Mouse (Mus musculus) hindbrain, embryonic 10.5 days (tissue): ENCODE data around the gene Cct2. TPM values are rescaled to one million over a fixed set of nuclear protein-coding genes. Genes with fewer than 3 reads are reported as not detected.

ENCODE experiments used
- DNase-seq: peaks from one replicate; pipeline ENCODE4 v3.0.0-alpha.2; 2017; ENCODE audit warnings: low spot score
- H3K27ac ChIP-seq: fragments of 300-500 bp; sonication (generic); 2 replicates; pipeline ENCODE4 v1.5.1; 2016; ENCODE audit warnings: mild to moderate bottlenecking, moderate library complexity
- H3K27me3 ChIP-seq: fragments of 300-500 bp; sonication (generic); 2 replicates; pipeline ENCODE4 v1.6.1; 2016; ENCODE audit warnings: mild to moderate bottlenecking; ENCODE audit not compliant: poor library complexity, insufficient read depth, severe bottlenecking
- H3K36me3 ChIP-seq: fragments of 300-500 bp; sonication (generic); 2 replicates; pipeline ENCODE4 v1.6.1; 2016; ENCODE audit warnings: mild to moderate bottlenecking, moderate library complexity
- H3K4me1 ChIP-seq: fragments of 300-500 bp; sonication (generic); replicated peaks from 2 replicates; pipeline ENCODE4 v1.6.1; 2016; ENCODE audit warnings: mild to moderate bottlenecking
- H3K4me3 ChIP-seq: fragments of 300-500 bp; sonication (generic); 2 replicates; pipeline ENCODE4 v1.5.1; 2016; ENCODE audit warnings: mild to moderate bottlenecking, moderate library complexity
- H3K9me3 ChIP-seq: fragments of 300-500 bp; sonication (generic); 2 replicates; pipeline ENCODE4 v1.6.1; 2016; ENCODE audit warnings: mild to moderate bottlenecking, moderate library complexity
- WGBS: fragments of 180-500 bp; shearing (Covaris S2); methylation state at CpG from one replicate; pipeline ENCODE4 v1.1.7; 2016; 5-methylcytosine and 5-hydroxymethylcytosine counted together
- polyA plus RNA-seq: library from polyadenylated mRNA; unstranded; fragments of >200 nt; fragmentation: Nextera tagmentation; extraction: Ambion mirVana; gene quantifications from 2 replicates; pipeline ENCODE4 v1.2.1, GENCODE M21; 2016

Gene Cct2
- polyA plus RNA-seq, 1 experiment from 2014 or later: 264 TPM

- no peaks in the 10 kb centered on the region for H3K27me3 ChIP-seq
- WGBS: 85% methylated on average over 4 of the region's 4 CpGs
- peaks cover 12% of the 10 kb centered on the region for H3K4me1 ChIP-seq
- H3K27ac ChIP-seq: no peak overlapping the region
- H3K4me3 ChIP-seq: no peak overlapping the region
- DNase-seq: no peak
- H3K36me3 ChIP-seq: peaks cover 38% of the 10 kb centered on the region
- H3K9me3 ChIP-seq: no peaks in the 10 kb centered on the region
Observed at GRCm38 (mm10) chr10:117089628-117090027, 26.0 kb upstream of the Cct2 start.

- Histone ChIP-seq H3K4me1 (no peaks in the 10 kb centered on the region), H3K9me3 (no peaks in the 10 kb centered on the region), H3K27me3 (no peaks in the 10 kb centered on the region), H3K4me3 (no peak overlapping the region), H3K27ac (no peak overlapping the region), H3K36me3 (peaks cover 67% of the 10 kb centered on the region)
- no peak for DNase-seq
- 71% methylated on average over 2 of the region's 2 CpGs for WGBS
Observed at GRCm38 (mm10) chr10:117081914-117082359, 18.3 kb upstream of the Cct2 start.

- H3K36me3 ChIP-seq: peaks cover 71% of the 10 kb centered on the region
- no peaks in the 10 kb centered on the region for H3K9me3 ChIP-seq
- WGBS: 89% methylated on average over 4 of the region's 4 CpGs
- H3K4me3 ChIP-seq: no peak overlapping the region
- H3K27me3 ChIP-seq: no peaks in the 10 kb centered on the region
- H3K27ac ChIP-seq: no peak overlapping the region
- no peak for DNase-seq
- H3K4me1 ChIP-seq: no peaks in the 10 kb centered on the region
Observed at GRCm38 (mm10) chr10:117081326-117081725, 17.7 kb upstream of the Cct2 start.

GRCm38 (mm10) chr10:117078284-117078683 lies 14.7 kb upstream of the Cct2 start:
- peaks cover 83% of the 10 kb centered on the region for H3K36me3 ChIP-seq
- H3K27ac ChIP-seq: no peak overlapping the region
- H3K4me3 ChIP-seq: no peak overlapping the region
- no peaks in the 10 kb centered on the region for H3K9me3 ChIP-seq
- 78% methylated on average over 6 of the region's 6 CpGs for WGBS
- DNase-seq: peak; percentile 43
- H3K27me3 ChIP-seq: no peaks in the 10 kb centered on the region
- no peaks in the 10 kb centered on the region for H3K4me1 ChIP-seq

GRCm38 (mm10) chr10:117073176-117073575 lies 9.6 kb upstream of the Cct2 start:
- 91% methylated on average over 7 of the region's 7 CpGs for WGBS
- no peak for DNase-seq
- Histone ChIP-seq H3K4me1 (no peaks in the 10 kb centered on the region), H3K36me3 (peaks cover 89% of the 10 kb centered on the region), H3K27ac (no peak overlapping the region), H3K9me3 (no peaks in the 10 kb centered on the region), H3K4me3 (no peak overlapping the region), H3K27me3 (no peaks in the 10 kb centered on the region)

- 94% methylated on average over 18 of the region's 18 CpGs for WGBS
- H3K4me1 ChIP-seq: no peaks in the 10 kb centered on the region
- no peak overlapping the region for H3K4me3 ChIP-seq
- DNase-seq: no peak
- H3K9me3 ChIP-seq: no peaks in the 10 kb centered on the region
- no peak overlapping the region for H3K27ac ChIP-seq
- peaks cover 82% of the 10 kb centered on the region for H3K36me3 ChIP-seq
- no peaks in the 10 kb centered on the region for H3K27me3 ChIP-seq
Observed at GRCm38 (mm10) chr10:117072191-117072888, 8.7 kb upstream of the Cct2 start.

- H3K36me3 ChIP-seq: peaks cover 50% of the 10 kb centered on the region
- 93% methylated on average over 3 of the region's 3 CpGs for WGBS
- DNase-seq: no peak
Observed at GRCm38 (mm10) chr10:117069109-117069508, 5.5 kb upstream of the Cct2 start.

GRCm38 (mm10) chr10:117064076-117064475 lies 462 bp upstream of the Cct2 start:
- 9% methylated on average over 7 of the region's 7 CpGs for WGBS
- H3K27ac ChIP-seq: peak overlapping the region; percentile 96
- H3K36me3 ChIP-seq: peaks cover 35% of the 10 kb centered on the region
- H3K9me3 ChIP-seq: no peaks in the 10 kb centered on the region
- no peaks in the 10 kb centered on the region for H3K27me3 ChIP-seq
- peaks cover 9% of the 10 kb centered on the region for H3K4me1 ChIP-seq
- DNase-seq: peak; percentile 31
- peak overlapping the region; percentile 91 for H3K4me3 ChIP-seq

More at GRCm38 (mm10) chr10:117069109-117069508, 5.5 kb upstream of the Cct2 start:
- Histone ChIP-seq H3K27ac (no peak overlapping the region), H3K27me3 (no peaks in the 10 kb centered on the region), H3K4me1 (no peaks in the 10 kb centered on the region), H3K4me3 (no peak overlapping the region), H3K9me3 (no peaks in the 10 kb centered on the region)

GRCm38 (mm10) chr10:117062894-117063253 lies 740 bp downstream of the Cct2 start:
- H3K27ac ChIP-seq: peak overlapping the region; percentile 96
- H3K9me3 ChIP-seq: no peaks in the 10 kb centered on the region
- H3K4me3 ChIP-seq: peak overlapping the region; percentile 91
- H3K4me1 ChIP-seq: peaks cover 14% of the 10 kb centered on the region
- no peaks in the 10 kb centered on the region for H3K27me3 ChIP-seq
- DNase-seq: no peak
- 6% methylated on average over 15 of the region's 15 CpGs for WGBS
- peaks cover 44% of the 10 kb centered on the region for H3K36me3 ChIP-seq

GRCm38 (mm10) chr10:117055668-117056067 lies 7.9 kb downstream of the Cct2 start:
- WGBS: 89% methylated on average over 4 of the region's 4 CpGs

GRCm38 (mm10) chr10:117049961-117050597 lies 13.5 kb downstream of the Cct2 start:
- Histone ChIP-seq H3K27ac (no peak overlapping the region), H3K27me3 (no peaks in the 10 kb centered on the region; the same call in 1 of the 2 replicates), H3K4me3 (no peak overlapping the region), H3K9me3 (no peaks in the 10 kb centered on the region), H3K4me1 (peaks cover 19% of the 10 kb centered on the region), H3K36me3 (peaks cover 69% of the 10 kb centered on the region)
- DNase-seq: no peak
- 82% methylated on average over 4 of the region's 4 CpGs for WGBS

More at GRCm38 (mm10) chr10:117055668-117056067, 7.9 kb downstream of the Cct2 start:
- DNase-seq: no peak
- Histone ChIP-seq H3K27me3 (no peaks in the 10 kb centered on the region), H3K27ac (no peak overlapping the region), H3K4me1 (peaks cover 5% of the 10 kb centered on the region; the same call in 1 of the 2 replicates), H3K36me3 (peaks cover 100% of the 10 kb centered on the region), H3K9me3 (no peaks in the 10 kb centered on the region), H3K4me3 (no peak overlapping the region)

- 77% methylated on average over 4 of the region's 4 CpGs for WGBS
- Histone ChIP-seq H3K4me1 (peaks cover 20% of the 10 kb centered on the region), H3K4me3 (no peak overlapping the region), H3K9me3 (no peaks in the 10 kb centered on the region), H3K36me3 (peaks cover 61% of the 10 kb centered on the region), H3K27ac (no peak overlapping the region), H3K27me3 (peaks cover under 1% of the 10 kb centered on the region; the same call in 1 of the 2 replicates)
- no peak for DNase-seq
Observed at GRCm38 (mm10) chr10:117049253-117049652, 14.4 kb downstream of the Cct2 start.
